Comparison of ENCODE assay signal across 25 mouse cellular contexts in genomic region chr2:136833976-136834714, GRCm38 (mm10). TPM values are rescaled to one million over a fixed set of nuclear protein-coding genes. Genes with fewer than 3 reads are reported as not detected.
DNase-seq lines count a peak whose midpoint lies in the region; ATAC-seq and TF ChIP-seq lines count a peak whose summit lies in the region.
"Had no signal": no experiment of that assay in that cellular context is flagged by ENCODE, and none has a peak within 500 bp of the region (broad histone marks: within the 10 kb centered on the region; RNA-seq: fewer than 3 reads in every experiment).

No protein-coding gene starts in this region.

- intact Hi-C loops in gastrocnemius, adult 2 months (cut with DNase I): no loop called here
- intact Hi-C loops in heart, postnatal 10 days (cut with DNase I): loop anchor here (5.0 kb wide), 1 partner anchor 53 kb away; the partner anchor contains the start of gene AL731706.2

- no peaks in the 10 kb centered on the region for H3K9me3 ChIP-seq in midbrain, embryonic 11.5 days (ENCODE audit: control insufficient read depth, low read length)
- no peaks in the 10 kb centered on the region for H3K9me3 ChIP-seq in midbrain, postnatal 0 days (ENCODE audit: low read length)
- H3K9me3 ChIP-seq in limb, embryonic 10.5 days (replicated peaks): no peaks in the 10 kb centered on the region
- H3K9me3 ChIP-seq: heart, embryonic 13.5 days had no signal

- H3K4me2 ChIP-seq in midbrain, embryonic 11.5 days: no peak overlapping the region
- no peak overlapping the region for H3K4me2 ChIP-seq in midbrain, postnatal 0 days (ENCODE audit: low read depth, low read length, poor library complexity, severe bottlenecking)
- H3K4me2 ChIP-seq: heart, embryonic 13.5 days; hindbrain, embryonic 14.5 days had no signal

- H3K27me3 ChIP-seq in midbrain, embryonic 11.5 days (ENCODE audit: control insufficient read depth, insufficient read depth, low read length): no peaks in the 10 kb centered on the region
- H3K27me3 ChIP-seq in midbrain, postnatal 0 days (ENCODE audit: insufficient read depth, low read length): no peaks in the 10 kb centered on the region
- no peaks in the 10 kb centered on the region for H3K27me3 ChIP-seq in small intestine, adult 2 months (ENCODE audit: control insufficient read depth, insufficient read depth, low read length)
- H3K27me3 ChIP-seq in limb, embryonic 10.5 days (ENCODE audit: low read depth, poor library complexity, severe bottlenecking): no peaks in the 10 kb centered on the region
- H3K27me3 ChIP-seq: heart, embryonic 13.5 days had no signal

- TF ChIP-seq POLR2A in small intestine, adult 2 months (IDR thresholded peaks at IDR 0.05; ENCODE audit: low read depth, low read length): no peak

- no peaks in the 10 kb centered on the region for H3K4me1 ChIP-seq in midbrain, embryonic 11.5 days (ENCODE audit: control insufficient read depth, insufficient read depth, low read length)
- H3K4me1 ChIP-seq in midbrain, postnatal 0 days (ENCODE audit: insufficient read depth, low read length): no peaks in the 10 kb centered on the region
- H3K4me1 ChIP-seq in small intestine, adult 2 months (ENCODE audit: control insufficient read depth, insufficient read depth, insufficient read length, low read length): peaks cover 10% of the 10 kb centered on the region; the same call in 1 of the 2 replicates
- H3K4me1 ChIP-seq in limb, embryonic 10.5 days: no peaks in the 10 kb centered on the region

- peak overlapping the region; percentile 28 for H3K27ac ChIP-seq in gastrocnemius, adult 2 months
- no peak overlapping the region for H3K27ac ChIP-seq in midbrain, embryonic 11.5 days (ENCODE audit: low read depth, low read length)
- no peak overlapping the region for H3K27ac ChIP-seq in midbrain, postnatal 0 days (ENCODE audit: low read depth, low read length)
- H3K27ac ChIP-seq in small intestine, adult 2 months (ENCODE audit: insufficient read depth, low read depth, low read length): peak overlapping the region; percentile 21; the same call in 1 of the 2 replicates
- no peak overlapping the region for H3K27ac ChIP-seq in limb, embryonic 10.5 days
- H3K27ac ChIP-seq: hindbrain, embryonic 14.5 days; hindbrain, postnatal 0 days had no signal

- no peak for TF ChIP-seq CTCF in gastrocnemius, adult 2 months (IDR thresholded peaks at IDR 0.05)
- no peak for TF ChIP-seq CTCF in midbrain, postnatal 0 days (IDR thresholded peaks at IDR 0.05)
- no peak for TF ChIP-seq CTCF in small intestine, adult 2 months (IDR thresholded peaks at IDR 0.05; ENCODE audit: extremely low read depth, insufficient read length, insufficient replicate concordance, low read depth, low read length)

- 84% methylated on average over 3 of the region's 3 CpGs for WGBS in midbrain, embryonic 11.5 days
- 86% methylated on average over 3 of the region's 3 CpGs for whole genome bisulfite sequencing in midbrain, postnatal 0 days
- 34% methylated on average over 3 of the region's 3 CpGs for WGBS in small intestine, adult 2 months
- WGBS in limb, embryonic 10.5 days: 84% methylated on average over 3 of the region's 3 CpGs

- H3K4me3 ChIP-seq in gastrocnemius, adult 2 months: no peak overlapping the region
- H3K4me3 ChIP-seq in midbrain, embryonic 11.5 days (ENCODE audit: low read depth, low read length): no peak overlapping the region
- no peak overlapping the region for H3K4me3 ChIP-seq in midbrain, postnatal 0 days (ENCODE audit: low read depth, low read length)
- H3K4me3 ChIP-seq in small intestine, adult 2 months (ENCODE audit: low read depth, low read length): no peak overlapping the region
- no peak overlapping the region for H3K4me3 ChIP-seq in limb, embryonic 10.5 days
- H3K4me3 ChIP-seq: heart, embryonic 13.5 days had no signal

- no peak overlapping the region for H3K9ac ChIP-seq in midbrain, embryonic 11.5 days (ENCODE audit: low read length)
- no peak overlapping the region for H3K9ac ChIP-seq in midbrain, postnatal 0 days (replicated peaks; ENCODE audit: low read length, poor library complexity, severe bottlenecking)
- H3K9ac ChIP-seq: forebrain, postnatal 0 days; heart, embryonic 13.5 days; hindbrain, embryonic 14.5 days had no signal

- H3K36me3 ChIP-seq in midbrain, embryonic 11.5 days (ENCODE audit: control insufficient read depth, insufficient read depth, low read length): no peaks in the 10 kb centered on the region
- no peaks in the 10 kb centered on the region for H3K36me3 ChIP-seq in midbrain, postnatal 0 days (ENCODE audit: insufficient read depth, low read length)
- H3K36me3 ChIP-seq in small intestine, adult 2 months (ENCODE audit: control insufficient read depth, insufficient read depth, low read length): no peaks in the 10 kb centered on the region
- H3K36me3 ChIP-seq in limb, embryonic 10.5 days: no peaks in the 10 kb centered on the region
- H3K36me3 ChIP-seq: heart, embryonic 13.5 days had no signal

- no peak for DNase-seq in gastrocnemius, adult 2 months
- DNase-seq in gastrocnemius, postnatal 25 days: no peak
- peak; percentile 8 to 19 for DNase-seq in heart, postnatal 10 days
- DNase-seq in heart, adult 8-10 months (ENCODE audit: low spot score): no peak
- peak; percentile 69 for DNase-seq in midbrain, embryonic 11.5 days (ENCODE audit: low spot score, missing footprints)
- DNase-seq in midbrain, postnatal 0 days (ENCODE audit: low spot score): no peak
- no peak for DNase-seq in limb, embryonic 10.5 days (ENCODE audit: low spot score)
- DNase-seq: adrenal gland, adult 8-10 months; adrenal gland, postnatal 25 days; B cell, adult 2 months; cerebellum, adult 11-12 months; cerebellum, adult 9-10 months; cerebellum, postnatal 14 days; forebrain, postnatal 0 days; gastrocnemius, postnatal 36 days; kidney, adult 18-20 months had no signal

- no peak for ATAC-seq in midbrain, embryonic 11.5 days (ENCODE audit: low FRiP score)
- ATAC-seq in midbrain, postnatal 0 days (ENCODE audit: low FRiP score): no peak
- ATAC-seq: forebrain, embryonic 14.5 days; forebrain, postnatal 0 days; hindbrain, postnatal 0 days; inflammation-experienced regulatory T-cells, adult 6 months had no signal

RNA-seq across cellular contexts. Expression of gene AL731706.2, which starts 51.3 kb away (rescaled TPM):
- total RNA-seq in gastrocnemius, adult 2 months (2021): 10 to 100 TPM; 15.3 to 37.8 TPM
- total RNA-seq in gastrocnemius, postnatal 25 days (2021): 10 to 100 TPM; 24.6 to 27.4 TPM
- total RNA-seq in heart, postnatal 10 days (2021): 10 to 100 TPM; 24.9 to 33.6 TPM
- 10 to 100 TPM; 18.8 to 61.2 (median 25.1) TPM for total RNA-seq in heart, adult 8-10 months (2022)
- polyA plus RNA-seq in midbrain, embryonic 11.5 days (2014; fragmentation: Nextera tagmentation; extraction: Ambion mirVana): 14.0 and 17.3 TPM in 2 replicates
- not detected in 2 replicates for total RNA-seq in midbrain, postnatal 0 days (2014; rRNA removed)
- polyA plus RNA-seq in midbrain, postnatal 0 days (2015; fragmentation: Nextera tagmentation; extraction: Ambion mirVana): 4.3 and 7.9 TPM in 2 replicates
- polyA plus RNA-seq in small intestine, adult 2 months (2012; rRNA removed): not detected in 2 replicates
- 40.4 and 46.1 TPM in 2 replicates for polyA plus RNA-seq in limb, embryonic 10.5 days (2016; fragmentation: Nextera tagmentation; extraction: Ambion mirVana)
- total RNA-seq: forebrain, postnatal 0 days; hindbrain, postnatal 0 days; MEL had no signal
- polyA plus RNA-seq: brain, embryonic 14.5 days; frontal cortex, adult 2 months had no signal

RNA-seq across cellular contexts. Expression of gene Slx4ip, which starts 56.9 kb away (rescaled TPM):
- total RNA-seq in gastrocnemius, adult 2 months (2021): 1 to 10 TPM; 2.6 to 4.8 TPM
- total RNA-seq in gastrocnemius, postnatal 25 days (2021): 1 to 10 TPM; 2.5 to 3.0 TPM
- 1 to 10 TPM; 2.6 to 3.2 TPM for total RNA-seq in heart, postnatal 10 days (2021)
- 1 to 10 TPM; 1.3 to 2.0 (median 1.5) TPM for total RNA-seq in heart, adult 8-10 months (2022)
- 9.6 and 9.9 TPM in 2 replicates for polyA plus RNA-seq in midbrain, embryonic 11.5 days (2014; fragmentation: Nextera tagmentation; extraction: Ambion mirVana)
- 9.7 TPM in 2 replicates for total RNA-seq in midbrain, postnatal 0 days (2014; rRNA removed)
- polyA plus RNA-seq in midbrain, postnatal 0 days (2015; fragmentation: Nextera tagmentation; extraction: Ambion mirVana): 7.0 and 8.5 TPM in 2 replicates
- 0.22 and 0.32 TPM in 2 replicates for polyA plus RNA-seq in small intestine, adult 2 months (2012; rRNA removed)
- 6.1 and 7.4 TPM in 2 replicates for polyA plus RNA-seq in limb, embryonic 10.5 days (2016; fragmentation: Nextera tagmentation; extraction: Ambion mirVana)

RNA-seq across cellular contexts. Expression of gene AL731706.1, which starts 57.0 kb away (rescaled TPM):
- total RNA-seq in gastrocnemius, adult 2 months (2021): 10 to 100 TPM; 22.5 to 28.0 TPM
- 10 to 100 TPM; 17.8 to 24.1 TPM for total RNA-seq in gastrocnemius, postnatal 25 days (2021)
- 10 to 100 TPM; 28.8 to 30.5 TPM for total RNA-seq in heart, postnatal 10 days (2021)
- 10 to 100 TPM; 17.6 to 41.2 (median 31.2) TPM for total RNA-seq in heart, adult 8-10 months (2022)
- 23.4 and 32.1 TPM in 2 replicates for polyA plus RNA-seq in midbrain, embryonic 11.5 days (2014; fragmentation: Nextera tagmentation; extraction: Ambion mirVana)
- total RNA-seq in midbrain, postnatal 0 days (2014; rRNA removed): 3.3 TPM in 1 of 2 replicates, not detected in the other
- 12.6 and 13.0 TPM in 2 replicates for polyA plus RNA-seq in midbrain, postnatal 0 days (2015; fragmentation: Nextera tagmentation; extraction: Ambion mirVana)
- 1.3 and 5.0 TPM in 2 replicates for polyA plus RNA-seq in small intestine, adult 2 months (2012; rRNA removed)
- 18.9 and 21.7 TPM in 2 replicates for polyA plus RNA-seq in limb, embryonic 10.5 days (2016; fragmentation: Nextera tagmentation; extraction: Ambion mirVana)

RNA-seq across cellular contexts. Expression of gene Mkks, which starts 57.0 kb away (rescaled TPM):
- 10 to 100 TPM; 33.5 to 38.2 TPM for total RNA-seq in gastrocnemius, adult 2 months (2021)
- 10 to 100 TPM; 21.6 to 28.7 TPM for total RNA-seq in gastrocnemius, postnatal 25 days (2021)
- total RNA-seq in heart, postnatal 10 days (2021): 10 to 100 TPM; 28.3 to 38.8 TPM
- total RNA-seq in heart, adult 8-10 months (2022): 10 to 100 TPM; 31.7 to 55.5 (median 44.6) TPM
- polyA plus RNA-seq in midbrain, embryonic 11.5 days (2014; fragmentation: Nextera tagmentation; extraction: Ambion mirVana): 14.1 and 18.5 TPM in 2 replicates
- total RNA-seq in midbrain, postnatal 0 days (2014; rRNA removed): 6.9 and 13.6 TPM in 2 replicates
- polyA plus RNA-seq in midbrain, postnatal 0 days (2015; fragmentation: Nextera tagmentation; extraction: Ambion mirVana): 6.4 and 6.7 TPM in 2 replicates
- 5.0 and 5.1 TPM in 2 replicates for polyA plus RNA-seq in small intestine, adult 2 months (2012; rRNA removed)
- polyA plus RNA-seq in limb, embryonic 10.5 days (2016; fragmentation: Nextera tagmentation; extraction: Ambion mirVana): 11.8 and 12.4 TPM in 2 replicates

Comparison
In these comparisons a context has a peak if more than half of its experiments do, and no peak if none do; other contexts are left out.
1. DNase-seq: peak in heart, postnatal 10 days (2 of 2) and midbrain, embryonic 11.5 days (single experiment); none in gastrocnemius, adult 2 months (single experiment), gastrocnemius, postnatal 25 days (single experiment), heart, adult 8-10 months (single experiment), midbrain, postnatal 0 days (single experiment) and limb, embryonic 10.5 days (single experiment).
2. H3K27ac ChIP-seq: peak in gastrocnemius, adult 2 months (single experiment) and small intestine, adult 2 months (single experiment); none in midbrain, embryonic 11.5 days (single experiment), midbrain, postnatal 0 days (single experiment) and limb, embryonic 10.5 days (single experiment).
3. RNA of gene AL731706.2, which starts 51.3 kb away (total RNA-seq): 15.3 to 37.8 TPM in gastrocnemius, adult 2 months, 24.9 to 33.6 TPM in heart, postnatal 10 days, 24.6 to 27.4 TPM in gastrocnemius, postnatal 25 days and 18.8 to 61.2 TPM in heart, adult 8-10 months; not detected in midbrain, postnatal 0 days; every median in the first group is over 10 times any median in the second.